Mouse (Mus musculus) small intestine, adult 2 months (tissue): ENCODE data around the gene Tanc2.

Experiments used
- CTCF ChIP-seq: fragments of 200-500 bp; IDR thresholded peaks from 2 replicates; pipeline ENCODE4 v1.5.1; 2012; ENCODE audit warnings: low read depth, mild to moderate bottlenecking, control low read depth, inconsistent platforms, low read length, moderate library complexity, mixed read lengths; ENCODE audit not compliant: insufficient replicate concordance, insufficient read length; ENCODE audit errors: extremely low read depth
- POLR2A ChIP-seq: fragments of 200-500 bp; IDR thresholded peaks from 2 replicates; pipeline ENCODE4 v1.6.1; 2012; ENCODE audit warnings: low read depth, mild to moderate bottlenecking, control low read depth, inconsistent platforms, low read length, moderate library complexity

DNA sequence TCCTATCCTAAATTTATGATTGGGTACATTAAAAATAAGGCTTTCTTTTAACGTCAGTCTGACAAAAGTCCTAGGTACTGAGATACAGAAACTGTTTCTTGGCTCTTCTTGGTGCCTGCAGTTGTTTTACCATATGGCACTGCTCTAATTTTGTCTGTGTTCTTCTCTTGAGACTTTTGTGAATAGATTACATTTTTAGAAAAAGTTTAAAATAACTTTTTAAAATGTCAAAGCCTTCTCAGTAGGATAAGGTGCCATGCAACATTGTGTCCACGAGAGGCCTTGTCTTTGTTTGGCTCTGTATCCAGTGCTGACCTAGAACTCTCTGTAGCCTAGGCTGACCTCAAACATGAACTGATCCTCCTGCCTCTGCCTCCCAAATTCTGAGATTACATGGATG lies 238.4 kb downstream of the Tanc2 start:
- TF ChIP-seq CTCF: no peak
- no peak for TF ChIP-seq POLR2A
